Mouse (Mus musculus): ENCODE data around the gene Brox.

GRCm38 (mm10) chr1:183320708-183321107, 23.6 kb upstream of the Brox start:
- TF ChIP-seq CTCF (IDR thresholded peaks at IDR 0.05; ENCODE audit: insufficient read depth, low read depth, low read length) (no peak), POLR2A (IDR thresholded peaks at IDR 0.05; ENCODE audit: insufficient read depth, low read depth, low read length) (no peak)

Measured in olfactory bulb, adult 2 months (tissue).